Mouse (Mus musculus) C2C12 (cell line): ENCODE measurements around the gene Lrp6.

Experiments used
- CEBPB ChIP-seq: IDR thresholded peaks from one replicate; pipeline ENCODE4 v1.6.1; 2011; ENCODE audit warnings: low read depth, mild to moderate bottlenecking, control low read depth, moderate library complexity
- CTCF ChIP-seq: IDR thresholded peaks from one replicate; pipeline ENCODE4 v1.5.1; 2011; ENCODE audit not compliant: control insufficient read depth, insufficient read depth, insufficient read length
- MYOG ChIP-seq: IDR thresholded peaks from one replicate; pipeline ENCODE4 v1.6.1; 2011; ENCODE audit not compliant: control insufficient read depth, insufficient read length; ENCODE audit errors: extremely low read depth

DNA sequence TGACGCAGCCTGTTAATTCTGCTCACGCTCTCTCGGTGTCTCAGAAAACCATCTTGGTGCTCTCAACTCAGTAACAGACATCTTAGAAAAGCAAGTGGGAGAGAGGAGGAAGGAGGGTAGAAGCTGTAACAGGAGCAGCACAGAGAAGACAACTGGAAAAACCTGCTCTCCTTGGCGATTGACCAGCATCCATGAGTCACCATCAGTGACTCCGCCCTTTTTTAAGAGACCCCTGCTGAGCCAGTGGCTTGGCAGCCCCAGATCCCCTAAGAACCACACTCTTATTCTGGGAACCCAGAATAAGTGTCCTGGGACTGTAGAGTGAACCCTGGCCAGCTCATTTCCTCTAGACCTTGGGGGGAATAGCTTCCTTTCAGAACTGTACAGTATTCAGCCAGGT, 159.5 kb downstream of the Lrp6 start:
- TF ChIP-seq CTCF (no peak), MYOG (no peak), CEBPB (no peak)
